Comparison of ENCODE assay signal across 14 mouse cellular contexts in the genomic region with DNA sequence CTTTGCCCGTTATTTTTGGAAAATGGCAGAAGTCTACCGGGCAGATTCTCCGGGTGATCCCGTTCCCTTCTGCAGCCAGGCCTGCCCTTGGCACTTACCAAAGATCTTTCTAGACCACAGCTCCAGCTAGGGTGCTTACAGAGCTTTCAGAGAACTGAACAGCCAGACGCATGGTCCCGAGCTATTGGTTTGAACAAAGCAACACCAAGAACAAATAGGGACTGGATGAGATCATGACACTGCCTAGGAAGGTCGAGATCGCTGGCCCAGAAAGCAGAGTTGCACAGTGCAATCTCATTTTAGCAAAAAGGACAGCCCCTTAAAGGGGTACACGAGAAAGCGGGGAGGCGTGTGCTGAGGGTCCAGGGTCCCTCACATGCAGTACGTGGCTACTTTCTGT. TPM values are rescaled to one million over a fixed set of nuclear protein-coding genes. Genes with fewer than 3 reads are reported as not detected.
A peak's percentile ranks its signal among the peaks of the same experiment; 100 is the strongest.
DNase-seq lines count a peak whose midpoint lies in the region; ATAC-seq lines count a peak whose summit lies in the region.
"Had no signal": no experiment of that assay in that cellular context is flagged by ENCODE, and none has a peak within 500 bp of the region (broad histone marks: within the 10 kb centered on the region; RNA-seq: fewer than 3 reads in every experiment).

No protein-coding gene starts in this region.

- no peak overlapping the region for H3K4me2 ChIP-seq in heart, embryonic 13.5 days
- H3K4me2 ChIP-seq in limb, embryonic 15.5 days, result no peak overlapping the region
- H3K4me2 ChIP-seq in embryonic facial prominence, embryonic 15.5 days (replicated peaks), result no peak overlapping the region

- no peaks in the 10 kb centered on the region for H3K27me3 ChIP-seq in heart, embryonic 13.5 days (replicated peaks)
- no peaks in the 10 kb centered on the region for H3K27me3 ChIP-seq in limb, embryonic 15.5 days
- 0 out of 2 replicates have a peak, but pooled peaks cover 12% of the 10 kb centered on the region for H3K27me3 ChIP-seq in limb, embryonic 10.5 days (ENCODE audit: low read depth, poor library complexity, severe bottlenecking)
- H3K27me3 ChIP-seq in embryonic facial prominence, embryonic 15.5 days, result no peaks in the 10 kb centered on the region

- H3K9ac ChIP-seq in heart, embryonic 13.5 days, result no peak overlapping the region
- no peak overlapping the region for H3K9ac ChIP-seq in limb, embryonic 15.5 days
- H3K9ac ChIP-seq in embryonic facial prominence, embryonic 15.5 days, result no peak overlapping the region
- H3K9ac ChIP-seq: liver, postnatal 0 days had no signal

- WGBS in heart, embryonic 13.5 days, result 79% methylated on average over 12 of the region's 12 CpGs
- 80% methylated on average over 12 of the region's 12 CpGs for WGBS in limb, embryonic 15.5 days
- 89% methylated on average over 12 of the region's 12 CpGs for WGBS in limb, embryonic 10.5 days
- WGBS in embryonic facial prominence, embryonic 15.5 days, result 68% methylated on average over 12 of the region's 12 CpGs

- ATAC-seq in heart, embryonic 13.5 days (ENCODE audit: extremely low read depth, insufficient number of reproducible peaks, low FRiP score, low TSS enrichment), result no peak
- ATAC-seq in limb, embryonic 15.5 days (ENCODE audit: insufficient number of reproducible peaks, low FRiP score, low TSS enrichment, low read depth), result no peak
- no peak for ATAC-seq in embryonic facial prominence, embryonic 15.5 days (ENCODE audit: insufficient number of reproducible peaks, low FRiP score, low TSS enrichment, low read depth)
- ATAC-seq: inflammation-experienced regulatory T-cells, adult 6 months; liver, postnatal 0 days had no signal

- H3K4me1 ChIP-seq in heart, embryonic 13.5 days, result peaks cover 79% of the 10 kb centered on the region
- peaks cover 80% of the 10 kb centered on the region for H3K4me1 ChIP-seq in limb, embryonic 15.5 days
- H3K4me1 ChIP-seq in limb, embryonic 10.5 days, result peaks cover 84% of the 10 kb centered on the region
- peaks cover 81% of the 10 kb centered on the region for H3K4me1 ChIP-seq in embryonic facial prominence, embryonic 15.5 days

- 0 out of 2 replicates have a peak overlapping the region, but pooled peaks have one; percentile 80 for H3K27ac ChIP-seq in heart, embryonic 13.5 days (replicated peaks)
- 0 out of 2 replicates have a peak overlapping the region, but pooled peaks have one; percentile 4 for H3K27ac ChIP-seq in limb, embryonic 15.5 days
- H3K27ac ChIP-seq in limb, embryonic 10.5 days, result no peak overlapping the region
- H3K27ac ChIP-seq in embryonic facial prominence, embryonic 15.5 days (replicated peaks), result peak overlapping the region; percentile 89; the same call in 1 of the 2 replicates
- H3K27ac ChIP-seq: midbrain, embryonic 10.5 days had no signal

- peaks cover 24% of the 10 kb centered on the region; the same call in 1 of the 2 replicates for H3K36me3 ChIP-seq in heart, embryonic 13.5 days
- H3K36me3 ChIP-seq in limb, embryonic 15.5 days, result peaks cover 6% of the 10 kb centered on the region; the same call in 1 of the 2 replicates
- peaks cover 30% of the 10 kb centered on the region for H3K36me3 ChIP-seq in limb, embryonic 10.5 days
- 0 out of 2 replicates have a peak, but pooled peaks cover 5% of the 10 kb centered on the region for H3K36me3 ChIP-seq in embryonic facial prominence, embryonic 15.5 days

- H3K9me3 ChIP-seq in heart, embryonic 13.5 days, result no peaks in the 10 kb centered on the region
- no peaks in the 10 kb centered on the region for H3K9me3 ChIP-seq in limb, embryonic 15.5 days
- no peaks in the 10 kb centered on the region for H3K9me3 ChIP-seq in limb, embryonic 10.5 days (replicated peaks)
- H3K9me3 ChIP-seq in embryonic facial prominence, embryonic 15.5 days (replicated peaks), result no peaks in the 10 kb centered on the region
- H3K9me3 ChIP-seq: G1E; midbrain, embryonic 10.5 days had no signal

- no peak overlapping the region for H3K4me3 ChIP-seq in heart, embryonic 13.5 days
- H3K4me3 ChIP-seq in limb, embryonic 15.5 days, result no peak overlapping the region
- no peak overlapping the region for H3K4me3 ChIP-seq in limb, embryonic 10.5 days
- no peak overlapping the region for H3K4me3 ChIP-seq in embryonic facial prominence, embryonic 15.5 days (replicated peaks)
- H3K4me3 ChIP-seq: midbrain, embryonic 10.5 days had no signal

- DNase-seq in cerebellum, adult 9-11 months, result peak; percentile 20
- DNase-seq in cerebellum, postnatal 10 days, result no peak
- DNase-seq in heart, adult 8-10 months (ENCODE audit: low spot score), result no peak
- DNase-seq in limb, embryonic 10.5 days (ENCODE audit: low spot score), result no peak
- no peak for DNase-seq in layer of hippocampus, postnatal 25 days (ENCODE audit: extremely low spot score in 1 of 2, low spot score in 1 of 2)
- DNase-seq: cerebellum, postnatal 36 days; liver, postnatal 0 days; thymus, postnatal 14 days had no signal

RNA-seq across cellular contexts. Expression of gene Hdac7, which starts 20.8 kb away (rescaled TPM):
- 23.4 and 23.7 TPM in 2 replicates for polyA plus RNA-seq in heart, embryonic 13.5 days (2015; fragmentation: Nextera tagmentation; extraction: Ambion mirVana)
- 10 to 100 TPM; 22.9 to 29.0 (median 26.5) TPM for total RNA-seq in heart, adult 8-10 months (2022)
- 33.5 and 34.1 TPM in 2 replicates for polyA plus RNA-seq in limb, embryonic 15.5 days (2015; fragmentation: Nextera tagmentation; extraction: Ambion mirVana)
- polyA plus RNA-seq in limb, embryonic 10.5 days (2016; fragmentation: Nextera tagmentation; extraction: Ambion mirVana), result 28.5 and 32.1 TPM in 2 replicates
- 37.6 and 37.9 TPM in 2 replicates for polyA plus RNA-seq in embryonic facial prominence, embryonic 15.5 days (2015; fragmentation: Nextera tagmentation; extraction: Ambion mirVana)
- 10 to 100 TPM; 15.6 to 30.1 TPM for total RNA-seq in layer of hippocampus, postnatal 25 days (2021)

RNA-seq across cellular contexts. Expression of gene Slc48a1, which starts 45.2 kb away (rescaled TPM):
- polyA plus RNA-seq in heart, embryonic 13.5 days (2015; fragmentation: Nextera tagmentation; extraction: Ambion mirVana), result 70.2 and 70.8 TPM in 2 replicates
- total RNA-seq in heart, adult 8-10 months (2022), result 10 to 100 TPM; 63.6 to 76.6 (median 67.9) TPM
- 58.7 and 59.0 TPM in 2 replicates for polyA plus RNA-seq in limb, embryonic 15.5 days (2015; fragmentation: Nextera tagmentation; extraction: Ambion mirVana)
- polyA plus RNA-seq in limb, embryonic 10.5 days (2016; fragmentation: Nextera tagmentation; extraction: Ambion mirVana), result 17.0 and 23.5 TPM in 2 replicates
- 51.2 and 52.7 TPM in 2 replicates for polyA plus RNA-seq in embryonic facial prominence, embryonic 15.5 days (2015; fragmentation: Nextera tagmentation; extraction: Ambion mirVana)
- total RNA-seq in layer of hippocampus, postnatal 25 days (2021), result 100 to 1,000 TPM; 151 to 169 TPM

RNA-seq across cellular contexts. Expression of gene Rapgef3, which starts 55.7 kb away (rescaled TPM):
- polyA plus RNA-seq in heart, embryonic 13.5 days (2015; fragmentation: Nextera tagmentation; extraction: Ambion mirVana), result 22.1 and 25.4 TPM in 2 replicates
- 10 to 100 TPM; 20.5 to 27.4 (median 23.8) TPM for total RNA-seq in heart, adult 8-10 months (2022)
- 9.8 and 10.7 TPM in 2 replicates for polyA plus RNA-seq in limb, embryonic 15.5 days (2015; fragmentation: Nextera tagmentation; extraction: Ambion mirVana)
- 6.4 and 6.7 TPM in 2 replicates for polyA plus RNA-seq in limb, embryonic 10.5 days (2016; fragmentation: Nextera tagmentation; extraction: Ambion mirVana)
- polyA plus RNA-seq in embryonic facial prominence, embryonic 15.5 days (2015; fragmentation: Nextera tagmentation; extraction: Ambion mirVana), result 11.8 and 12.9 TPM in 2 replicates
- 10 to 100 TPM; 36.3 to 40.3 TPM for total RNA-seq in layer of hippocampus, postnatal 25 days (2021)
- polyA plus RNA-seq: inflammation-experienced regulatory T-cells, adult 6 months had no signal
